Mouse (Mus musculus) embryonic facial prominence, embryonic 15.5 days (tissue): ENCODE data around the gene Mrps23. TPM values are rescaled to one million over a fixed set of nuclear protein-coding genes. Genes with fewer than 3 reads are reported as not detected.

Experiments
- ATAC-seq: fragments of 200-750 bp; cut with Nextera tagmentation; 2 replicates; pipeline ENCODE4 v1.8.0; 2017; ENCODE audit warnings: low read depth, moderate TSS enrichment; ENCODE audit not compliant: insufficient number of reproducible peaks, low FRiP score, low TSS enrichment
- H3K27ac ChIP-seq: fragments of 300-500 bp; sonication (generic); replicated peaks from 2 replicates; pipeline ENCODE4 v1.5.1; 2015; ENCODE audit warnings: mild to moderate bottlenecking, inconsistent platforms
- H3K27me3 ChIP-seq: fragments of 300-500 bp; sonication (generic); 2 replicates; pipeline ENCODE4 v1.6.1; 2015; ENCODE audit warnings: inconsistent platforms
- H3K36me3 ChIP-seq: fragments of 300-500 bp; sonication (generic); 2 replicates; pipeline ENCODE4 v1.6.1; 2015; ENCODE audit warnings: mild to moderate bottlenecking, inconsistent platforms
- H3K4me1 ChIP-seq: fragments of 300-500 bp; sonication (generic); 2 replicates; pipeline ENCODE4 v1.6.1; 2015; ENCODE audit warnings: inconsistent platforms
- H3K4me2 ChIP-seq: fragments of 300-500 bp; sonication (generic); replicated peaks from 2 replicates; pipeline ENCODE4 v1.6.1; 2015; ENCODE audit warnings: mild to moderate bottlenecking, inconsistent platforms
- H3K4me3 ChIP-seq: fragments of 300-500 bp; sonication (generic); replicated peaks from 2 replicates; pipeline ENCODE4 v1.5.1; 2015; ENCODE audit warnings: mild to moderate bottlenecking, inconsistent platforms
- H3K9ac ChIP-seq: fragments of 300-500 bp; sonication (generic); 2 replicates; pipeline ENCODE4 v1.6.1; 2015; ENCODE audit warnings: inconsistent platforms
- H3K9me3 ChIP-seq: fragments of 300-500 bp; sonication (generic); replicated peaks from 2 replicates; pipeline ENCODE4 v1.6.1; 2016; ENCODE audit warnings: inconsistent platforms
- WGBS: fragments of 180-500 bp; shearing (Covaris S2); methylation state at CpG from one replicate; pipeline ENCODE4 v1.1.7; 2015; 5-methylcytosine and 5-hydroxymethylcytosine counted together
- polyA plus RNA-seq: library from polyadenylated mRNA; unstranded; fragments of >200 nt; fragmentation: Nextera tagmentation; extraction: Ambion mirVana; gene quantifications from 2 replicates; pipeline ENCODE4 v1.2.1, GENCODE M21; 2015

Mrps23 gene
- polyA plus RNA-seq, 1 experiment from 2014 or later, result 61.6 TPM

DNA sequence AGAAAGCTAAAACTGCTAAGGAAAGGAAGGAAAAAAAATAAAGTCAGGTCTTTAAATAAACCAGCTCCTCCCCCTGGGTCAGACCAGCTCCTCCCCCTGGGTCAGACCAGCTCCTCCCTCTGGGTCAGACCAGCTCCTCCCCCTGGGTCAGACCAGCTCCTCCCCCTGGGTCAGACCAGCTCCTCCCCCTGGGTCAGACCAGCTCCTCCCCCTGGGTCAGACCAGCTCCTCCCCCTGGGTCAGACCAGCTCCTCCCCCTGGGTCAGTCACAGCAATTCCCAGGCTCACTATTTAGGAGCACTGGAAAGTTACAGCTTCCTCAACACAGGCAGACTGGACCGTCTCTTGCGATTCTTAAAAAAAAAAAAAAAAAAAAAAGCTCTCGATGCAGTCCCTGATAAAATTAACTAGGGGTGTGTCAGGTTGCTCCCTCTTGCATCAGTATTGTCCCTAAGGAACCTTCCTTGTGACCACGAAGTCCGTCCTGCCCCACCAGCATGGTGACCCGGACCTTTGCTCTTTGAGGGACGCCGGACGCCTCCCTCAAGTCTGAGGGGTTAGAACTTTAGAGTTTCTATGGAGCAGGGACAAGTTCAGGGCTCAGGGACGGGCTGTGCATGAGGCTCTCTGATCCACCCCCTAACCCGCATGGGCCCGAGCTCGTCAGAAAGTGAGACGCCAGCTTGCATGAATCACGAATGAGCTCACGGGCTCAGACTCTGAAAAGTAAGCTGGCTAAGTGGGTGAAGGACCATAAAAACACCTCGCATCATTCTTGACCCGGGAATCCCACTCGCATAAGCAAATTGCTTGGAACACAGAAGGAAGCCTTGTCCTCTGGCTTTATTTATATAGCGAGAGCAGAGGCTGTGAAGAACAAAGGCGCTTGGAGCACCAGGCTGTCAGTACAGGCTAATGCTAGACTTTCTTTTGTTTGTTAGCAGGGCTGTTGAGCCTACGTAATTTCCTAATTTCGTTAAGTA, 31.3 kb downstream of the Mrps23 start:
- Histone ChIP-seq H3K27ac (0 out of 2 replicates have a peak overlapping the region, but pooled peaks have one; percentile 7), H3K4me2 (peak overlapping the region; percentile 31), H3K27me3 (peaks cover 3% of the 10 kb centered on the region; the same call in 1 of the 2 replicates), H3K9me3 (no peaks in the 10 kb centered on the region), H3K4me1 (peaks cover 35% of the 10 kb centered on the region), H3K36me3 (no peaks in the 10 kb centered on the region), H3K4me3 (peak overlapping the region; percentile 8; the same call in 1 of the 2 replicates), H3K9ac (no peak overlapping the region)
- 10% methylated on average over 23 of the region's 23 CpGs for WGBS
- no peak for ATAC-seq

DNA sequence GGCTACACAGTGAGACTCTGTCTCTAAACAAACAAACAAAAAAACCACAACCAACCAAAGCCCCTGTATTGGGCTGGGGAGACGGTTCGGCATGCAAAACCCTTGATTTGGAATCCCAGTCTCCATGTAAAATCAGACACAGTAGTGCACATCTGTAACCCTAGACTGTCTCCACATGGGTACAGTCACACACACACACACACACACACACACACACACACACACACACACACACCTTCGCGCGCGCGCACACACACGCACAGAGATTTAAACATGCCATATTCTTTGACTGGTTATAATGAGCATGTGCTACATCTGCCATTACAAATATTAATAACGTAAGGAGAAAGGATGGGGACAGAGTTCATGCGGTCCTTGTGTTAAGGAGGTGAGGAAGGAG, 36.1 kb downstream of the Mrps23 start:
- H3K4me1 ChIP-seq, result peaks cover 20% of the 10 kb centered on the region
- H3K9ac ChIP-seq, result no peak overlapping the region
- H3K27ac ChIP-seq, result no peak overlapping the region
- WGBS, result 75% methylated on average over 10 of the region's 10 CpGs
- no peaks in the 10 kb centered on the region for H3K27me3 ChIP-seq
- H3K9me3 ChIP-seq, result no peaks in the 10 kb centered on the region
- no peak for ATAC-seq
- H3K4me2 ChIP-seq, result no peak overlapping the region
- H3K36me3 ChIP-seq, result no peaks in the 10 kb centered on the region
- H3K4me3 ChIP-seq, result no peak overlapping the region

DNA sequence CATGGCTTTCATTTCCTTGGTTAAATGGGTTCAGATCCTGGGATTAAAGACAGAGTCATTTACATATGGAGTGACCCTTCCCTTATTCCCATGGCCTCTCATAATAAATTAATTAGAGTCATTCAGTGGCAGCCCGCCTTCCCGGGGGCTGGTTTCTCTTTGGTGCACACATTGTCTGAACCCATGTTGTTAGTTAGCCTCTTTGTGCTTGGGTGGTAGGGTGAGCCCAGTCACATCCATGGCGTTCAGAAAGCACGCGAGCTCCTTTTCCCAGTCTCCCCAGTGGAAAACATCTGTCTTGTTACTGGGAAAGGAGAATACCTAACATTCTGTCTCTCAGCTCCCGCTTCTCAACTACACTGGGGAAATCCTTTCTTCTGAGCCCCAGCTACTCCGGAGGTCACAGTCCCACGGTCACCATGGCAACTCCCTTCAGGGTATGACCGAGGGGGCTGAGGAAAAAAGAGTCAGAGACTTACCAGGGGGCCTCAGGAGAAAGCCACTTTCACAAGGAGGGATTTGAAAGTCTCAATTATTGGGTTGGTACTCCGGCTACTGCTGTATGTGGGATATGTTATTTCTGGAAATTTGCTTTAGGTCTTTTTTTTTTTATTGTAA, 36.7 kb downstream of the Mrps23 start:
- Histone ChIP-seq H3K4me2 (no peak overlapping the region), H3K9me3 (no peaks in the 10 kb centered on the region), H3K36me3 (no peaks in the 10 kb centered on the region), H3K4me1 (peaks cover 14% of the 10 kb centered on the region), H3K27ac (no peak overlapping the region), H3K9ac (no peak overlapping the region), H3K4me3 (no peak overlapping the region), H3K27me3 (no peaks in the 10 kb centered on the region)
- no peak for ATAC-seq
- 18% methylated on average over 10 of the region's 10 CpGs for WGBS

DNA sequence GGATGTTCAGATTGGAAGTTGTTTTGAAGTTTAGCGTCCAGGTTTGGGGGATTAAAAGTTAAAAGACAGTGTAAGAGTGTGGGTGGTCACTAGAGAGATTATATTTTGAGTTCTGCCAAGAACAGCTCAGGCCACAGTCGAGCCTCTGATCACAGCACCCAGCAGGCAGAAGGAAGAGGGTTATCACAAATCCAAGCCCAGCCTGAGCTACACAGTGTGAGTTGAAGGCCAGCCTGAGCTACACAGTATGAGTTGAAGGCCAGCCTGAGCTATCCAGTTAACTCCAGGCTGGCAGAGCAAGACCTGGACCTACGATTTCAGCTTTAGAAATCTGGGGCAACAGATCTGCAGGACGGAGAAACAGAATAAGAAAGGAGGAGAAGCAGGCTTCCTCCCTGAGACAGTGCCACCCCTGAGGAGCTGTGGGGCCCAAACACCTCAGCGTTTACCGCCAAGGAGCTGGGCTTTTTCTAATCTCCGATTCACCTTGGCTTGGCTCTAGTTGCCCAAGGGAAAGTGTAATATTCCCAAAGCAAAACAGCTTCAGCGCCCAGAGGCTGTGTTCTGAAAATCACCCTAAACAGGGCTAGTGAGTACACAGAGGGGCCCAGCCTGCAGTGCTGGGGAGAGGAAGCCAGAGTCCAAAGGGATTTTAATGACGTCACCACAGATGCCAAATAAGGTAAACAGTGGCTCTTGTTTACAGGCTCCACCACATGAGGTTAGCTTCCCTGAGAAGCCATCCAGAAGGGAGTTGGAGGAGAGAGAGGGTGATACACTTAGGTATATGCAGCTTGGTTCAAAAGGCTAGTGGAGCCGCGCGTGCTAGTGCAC, 37.5 kb downstream of the Mrps23 start:
- peak; percentile 56; the same call in 1 of the 2 replicates for ATAC-seq
- Histone ChIP-seq H3K4me3 (no peak overlapping the region), H3K27me3 (no peaks in the 10 kb centered on the region), H3K9me3 (no peaks in the 10 kb centered on the region), H3K4me2 (no peak overlapping the region), H3K9ac (no peak overlapping the region), H3K36me3 (no peaks in the 10 kb centered on the region), H3K4me1 (peaks cover 10% of the 10 kb centered on the region), H3K27ac (0 out of 2 replicates have a peak overlapping the region, but pooled peaks have one; percentile 35)
- 37% methylated on average over 12 of the region's 12 CpGs for WGBS

DNA sequence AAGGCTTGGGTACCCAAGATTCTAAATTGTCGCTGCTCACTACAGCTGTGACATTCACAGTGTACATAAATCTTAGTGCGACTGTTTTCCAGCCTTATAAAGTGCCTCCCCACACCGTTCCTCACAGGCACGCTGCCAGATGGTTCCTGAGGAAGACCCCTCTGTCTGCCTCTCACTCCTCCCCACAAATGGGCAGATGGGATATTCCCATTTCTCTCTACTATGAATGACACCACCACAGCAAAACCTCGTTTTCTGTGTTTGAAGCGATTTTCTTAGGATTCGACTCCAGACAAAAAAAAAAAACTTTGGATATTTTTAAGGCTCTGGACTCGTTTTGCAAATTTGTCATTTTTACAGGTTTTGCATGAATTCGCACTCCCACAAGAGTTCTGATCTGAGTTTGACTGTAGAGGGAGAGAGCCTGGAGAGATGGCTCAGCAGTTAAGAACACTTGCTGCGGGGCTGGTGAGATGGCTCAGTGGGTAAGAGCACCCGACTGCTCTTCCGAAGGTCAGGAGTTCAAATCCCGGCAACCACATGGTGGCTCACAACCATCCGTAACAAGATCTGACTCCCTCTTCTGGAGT, 41.5 kb downstream of the Mrps23 start:
- Histone ChIP-seq H3K4me1 (peaks cover 10% of the 10 kb centered on the region), H3K9me3 (no peaks in the 10 kb centered on the region), H3K9ac (no peak overlapping the region), H3K36me3 (no peaks in the 10 kb centered on the region), H3K27me3 (no peaks in the 10 kb centered on the region), H3K27ac (no peak overlapping the region), H3K4me2 (no peak overlapping the region), H3K4me3 (no peak overlapping the region)
- ATAC-seq, result no peak
- WGBS, result 77% methylated on average over 14 of the region's 14 CpGs

DNA sequence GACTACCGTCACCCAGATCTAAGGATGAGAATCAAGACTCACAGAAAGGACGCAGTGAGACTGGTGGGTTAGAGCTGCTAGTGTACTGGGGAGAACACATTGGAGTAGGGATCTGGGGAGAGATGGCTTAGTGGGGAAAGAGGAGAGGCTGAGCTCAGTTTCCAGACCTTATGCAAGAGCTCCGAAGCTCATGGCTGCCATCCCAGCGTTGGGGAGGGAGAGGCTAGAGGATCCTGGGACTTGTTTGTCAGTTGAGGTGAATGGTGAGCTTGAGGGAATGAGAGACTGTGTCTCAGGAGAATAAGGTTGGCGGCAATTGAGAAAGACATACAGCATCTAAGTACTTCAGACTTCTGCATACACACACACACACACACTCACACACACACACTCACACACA, 44.4 kb downstream of the Mrps23 start:
- Histone ChIP-seq H3K4me2 (no peak overlapping the region), H3K4me3 (no peak overlapping the region), H3K9ac (no peak overlapping the region), H3K9me3 (no peaks in the 10 kb centered on the region), H3K36me3 (no peaks in the 10 kb centered on the region), H3K27ac (no peak overlapping the region), H3K27me3 (no peaks in the 10 kb centered on the region), H3K4me1 (peaks cover 18% of the 10 kb centered on the region)
- no peak for ATAC-seq
- WGBS, result 42% methylated on average over 5 of the region's 5 CpGs

DNA sequence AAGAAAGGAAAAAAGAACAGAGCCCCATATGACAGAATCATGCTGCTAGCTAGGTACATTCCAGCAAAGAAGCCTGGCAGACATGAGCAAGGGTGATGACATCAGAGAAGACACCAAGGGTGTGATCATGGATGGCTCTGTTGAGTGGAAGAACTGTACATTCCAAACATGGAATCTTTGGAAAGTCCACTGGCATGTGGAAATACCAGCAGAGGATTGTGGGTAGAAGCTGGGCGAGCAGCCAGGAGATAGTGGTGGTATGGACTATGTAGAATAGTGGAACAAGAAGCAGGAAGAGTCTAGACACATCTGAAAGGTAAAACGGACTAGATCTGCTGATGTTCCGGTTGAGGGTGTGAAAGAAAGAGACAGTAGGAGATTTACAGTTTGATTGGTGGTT, 46.4 kb downstream of the Mrps23 start:
- no peaks in the 10 kb centered on the region for H3K27me3 ChIP-seq
- H3K27ac ChIP-seq, result no peak overlapping the region
- no peak overlapping the region for H3K4me3 ChIP-seq
- H3K36me3 ChIP-seq, result no peaks in the 10 kb centered on the region
- 65% methylated on average over 3 of the region's 3 CpGs for WGBS
- no peak overlapping the region for H3K4me2 ChIP-seq
- no peak for ATAC-seq
- no peak overlapping the region for H3K9ac ChIP-seq
- H3K9me3 ChIP-seq, result no peaks in the 10 kb centered on the region
- H3K4me1 ChIP-seq, result peaks cover 21% of the 10 kb centered on the region

DNA sequence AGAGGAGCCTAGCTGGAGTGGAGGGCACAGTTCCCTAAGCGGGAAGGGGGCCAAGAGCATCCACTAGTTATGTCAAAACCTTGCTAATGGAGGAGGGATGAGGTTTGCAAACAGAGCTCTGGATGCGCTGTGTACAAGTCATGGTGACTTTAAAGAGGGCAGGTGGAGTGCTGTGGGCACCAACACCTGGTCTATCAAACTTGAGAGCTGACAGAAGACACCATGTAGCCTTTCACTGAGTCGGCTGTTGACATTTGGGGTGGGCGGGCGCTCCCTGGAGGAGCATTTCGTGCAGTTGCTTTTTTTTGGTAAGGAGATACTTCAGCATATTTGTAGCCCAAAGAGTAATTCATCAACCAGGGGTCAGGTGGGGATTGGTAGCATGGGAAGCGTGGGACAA, 47.1 kb downstream of the Mrps23 start:
- H3K9ac ChIP-seq, result no peak overlapping the region
- no peak overlapping the region for H3K4me3 ChIP-seq
- no peak overlapping the region for H3K27ac ChIP-seq
- no peaks in the 10 kb centered on the region for H3K36me3 ChIP-seq
- H3K4me2 ChIP-seq, result no peak overlapping the region
- peaks cover 21% of the 10 kb centered on the region for H3K4me1 ChIP-seq
- H3K27me3 ChIP-seq, result no peaks in the 10 kb centered on the region
- no peak for ATAC-seq
- no peaks in the 10 kb centered on the region for H3K9me3 ChIP-seq
- 69% methylated on average over 7 of the region's 7 CpGs for WGBS

DNA sequence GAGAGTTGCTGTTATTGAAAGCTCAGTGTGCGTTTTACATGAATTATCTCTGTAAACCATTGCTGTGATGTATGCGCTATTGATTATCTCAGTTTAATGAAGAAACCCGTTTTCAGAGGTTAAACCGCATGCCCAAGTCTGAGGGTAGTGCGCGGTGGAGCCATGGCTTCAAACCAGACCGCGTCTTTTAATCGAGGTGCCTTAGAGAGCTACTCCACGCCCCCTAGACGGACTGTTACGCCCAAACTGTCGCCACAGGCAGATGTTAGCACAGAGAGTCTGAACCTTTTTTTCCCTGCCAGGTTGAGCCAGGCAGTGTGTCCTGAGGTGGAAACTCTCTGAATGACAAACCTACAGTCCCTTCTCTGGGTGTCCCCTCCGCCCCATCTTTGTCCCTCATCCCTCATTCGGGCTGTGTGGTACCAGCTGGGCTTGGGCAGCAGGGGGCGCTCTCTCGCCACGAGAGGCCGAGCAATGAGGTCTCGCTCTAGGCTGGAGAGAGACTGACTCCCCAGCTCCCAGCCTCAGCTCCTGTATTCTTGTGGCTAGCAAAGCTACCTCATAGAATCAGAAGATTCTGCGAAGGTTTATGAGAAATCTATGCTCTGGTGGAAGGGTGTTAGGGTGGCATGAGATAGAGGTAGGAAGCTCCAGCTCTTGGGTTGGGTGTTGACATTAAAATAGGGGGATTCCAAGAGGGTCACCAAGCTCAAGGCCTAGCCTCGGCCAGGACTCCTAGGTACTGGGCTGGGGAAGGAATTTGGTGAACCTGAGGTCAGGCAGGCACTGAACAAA, 48.0 kb downstream of the Mrps23 start:
- 11% methylated on average over 22 of the region's 22 CpGs for WGBS
- Histone ChIP-seq H3K27me3 (no peaks in the 10 kb centered on the region), H3K9ac (no peak overlapping the region), H3K36me3 (no peaks in the 10 kb centered on the region), H3K9me3 (no peaks in the 10 kb centered on the region), H3K4me2 (peak overlapping the region; percentile 40), H3K27ac (no peak overlapping the region), H3K4me3 (0 out of 2 replicates have a peak overlapping the region, but pooled peaks have one; percentile 4), H3K4me1 (peaks cover 21% of the 10 kb centered on the region)
- ATAC-seq, result peak; percentile 84
